Mouse (Mus musculus): Measurements from ENCODE around the gene Adgra3. TPM values are rescaled to one million over a fixed set of nuclear protein-coding genes. Genes with fewer than 3 reads are reported as not detected.

The Adgra3 gene
- under 1 TPM; 0.13 to 0.37 TPM for polyA plus RNA-seq (2017; shearing (Covaris generic))

DNA sequence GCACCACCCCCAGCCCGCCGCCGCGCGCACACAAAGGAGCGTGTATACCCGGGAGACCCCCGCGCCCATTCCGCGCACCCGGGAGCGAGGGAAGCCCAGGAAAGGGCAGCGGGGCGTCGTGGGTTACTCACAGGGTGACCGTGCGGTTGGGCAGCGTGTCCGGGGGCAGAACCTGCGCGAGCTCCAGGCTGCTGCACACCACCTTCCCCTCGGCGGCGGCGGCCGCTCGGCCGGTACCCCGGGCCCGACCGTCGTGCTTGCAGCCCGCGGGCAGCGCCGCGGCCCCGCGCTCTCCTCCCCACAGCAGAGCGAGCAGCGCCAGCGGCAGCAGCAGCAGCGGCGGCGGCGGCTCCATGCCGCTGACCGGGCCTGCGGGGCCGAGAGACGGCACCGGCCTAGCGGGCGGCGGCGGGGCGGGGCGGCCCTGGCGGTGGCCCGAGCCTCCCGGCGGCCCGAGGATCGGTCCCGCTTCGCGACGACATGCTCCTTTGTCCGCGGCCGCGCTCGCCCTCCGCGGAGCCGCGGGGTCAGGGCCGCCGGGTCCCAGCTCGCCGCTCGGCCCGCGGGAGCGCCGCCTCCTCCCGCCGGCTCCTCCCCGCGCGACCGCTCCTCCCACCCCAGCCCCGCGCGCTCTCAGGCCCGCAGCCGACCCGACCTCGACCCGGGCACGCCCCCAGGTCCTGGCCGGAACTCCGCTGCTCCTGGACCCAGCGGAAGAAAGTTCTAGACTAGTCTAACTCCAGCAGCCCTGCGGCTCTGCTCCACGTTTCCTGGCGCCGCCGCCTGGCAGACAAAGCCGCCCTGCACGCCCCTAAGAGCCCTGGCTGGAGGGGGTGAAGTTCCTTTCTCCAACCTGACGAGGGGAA is at the start of gene Adgra3:
TSS of gene Adgra3 (minus strand) at position 586 of the 866 bp plus-strand sequence.
- ATAC-seq, result no peak

GRCm38 (mm10) chr5:50083441-50083840 is 24.6 kb upstream of the Adgra3 start:
- ATAC-seq, result no peak

DNA sequence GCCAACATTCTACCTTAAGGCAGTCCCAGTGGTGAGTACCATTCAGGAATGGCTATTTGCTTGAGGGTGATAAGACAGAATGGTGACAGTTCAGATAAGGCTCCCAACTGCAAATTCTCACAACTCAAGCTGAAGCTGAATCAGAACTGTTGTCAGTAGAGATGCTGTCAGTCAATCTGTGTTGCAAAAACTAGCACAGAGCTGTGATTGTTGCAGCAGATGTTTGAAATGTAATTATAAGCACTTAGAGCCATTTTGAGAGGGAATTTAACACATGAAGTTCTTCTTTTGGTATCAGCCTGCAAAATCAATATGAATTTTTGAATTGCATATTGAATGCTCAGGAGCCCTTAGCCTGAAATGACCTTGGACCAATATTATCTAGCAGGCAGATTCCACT is 15.4 kb upstream of the Adgra3 start:
- ATAC-seq, result no peak

DNA sequence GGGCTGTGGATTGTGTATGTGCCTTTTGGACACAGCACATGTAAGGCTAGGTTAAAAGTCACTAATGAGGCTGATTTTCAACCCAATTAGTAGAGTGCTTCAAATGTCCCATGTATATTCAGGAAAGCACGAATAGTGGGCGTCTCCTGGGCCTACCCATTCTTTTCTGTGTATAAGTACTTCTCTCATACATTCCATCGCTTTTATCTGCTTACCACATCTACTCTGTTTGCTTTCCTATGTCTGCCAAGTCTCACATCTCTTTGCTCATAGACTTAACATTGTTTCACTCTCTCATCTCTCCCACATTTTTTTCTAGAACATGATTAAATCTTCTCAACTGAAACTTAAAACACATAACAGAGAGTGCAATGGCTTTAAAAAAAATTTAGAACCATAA is 5.4 kb upstream of the Adgra3 start:
- no peak for ATAC-seq

DNA sequence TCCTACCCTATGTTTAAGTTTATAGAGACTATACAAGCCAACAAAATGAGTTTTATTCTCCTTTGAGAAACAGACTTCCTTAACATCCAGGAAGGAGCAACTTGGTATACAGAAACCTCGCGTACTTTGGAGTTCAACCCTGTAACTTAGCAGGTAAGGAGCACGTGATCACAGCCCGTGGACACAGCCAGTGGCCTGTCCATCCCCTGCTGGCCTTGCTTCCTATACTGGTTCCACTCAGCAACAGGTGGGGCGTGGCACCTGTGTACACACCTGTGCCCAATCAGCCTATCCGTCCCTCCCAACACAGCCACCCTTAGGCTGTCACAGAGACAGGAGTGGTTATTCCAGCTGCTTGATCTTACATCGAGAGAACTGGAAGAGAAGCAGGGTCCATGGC is 780 bp upstream of the Adgra3 start:
- ATAC-seq, result no peak

DNA sequence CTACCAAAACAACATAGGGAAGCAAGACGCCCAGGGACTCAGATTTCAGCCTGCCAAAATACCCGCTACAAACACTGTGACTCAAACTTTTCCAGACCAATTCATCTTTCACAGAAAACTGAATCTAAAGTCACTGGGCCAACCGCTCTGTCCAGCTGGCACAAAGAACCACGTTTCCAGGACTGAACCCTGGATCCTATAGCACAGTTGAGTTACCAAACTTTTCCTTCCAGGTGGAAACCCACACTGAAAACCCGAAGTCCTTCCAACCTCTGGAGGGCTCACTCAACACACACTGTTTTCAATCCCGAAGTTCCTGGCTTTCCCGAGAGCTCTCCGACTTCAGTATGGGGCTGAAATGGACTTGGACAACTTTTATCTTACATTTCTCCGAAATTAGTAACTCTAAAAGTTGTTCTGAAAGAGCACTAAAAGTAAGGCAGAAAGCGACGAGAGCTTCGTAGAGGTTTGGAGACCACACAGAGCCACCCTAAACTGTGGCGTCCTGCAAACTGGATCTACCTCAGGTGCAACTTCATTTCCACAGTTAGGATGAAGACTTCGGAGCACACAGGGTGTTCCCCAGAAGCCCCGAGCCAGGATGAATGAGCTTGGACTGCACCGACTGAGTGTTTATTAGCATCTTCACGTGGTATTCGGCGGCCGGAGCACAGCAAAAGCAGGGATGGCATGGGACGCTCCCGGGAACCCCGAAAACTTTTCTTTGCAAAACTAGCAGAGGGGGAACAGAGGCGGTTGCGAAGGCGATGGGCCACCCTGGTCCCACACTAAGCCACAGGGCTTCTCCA is 990 bp downstream of the Adgra3 start:
- no peak for ATAC-seq

GRCm38 (mm10) chr5:50052456-50052855 is 6.3 kb downstream of the Adgra3 start:
- no peak for ATAC-seq

DNA sequence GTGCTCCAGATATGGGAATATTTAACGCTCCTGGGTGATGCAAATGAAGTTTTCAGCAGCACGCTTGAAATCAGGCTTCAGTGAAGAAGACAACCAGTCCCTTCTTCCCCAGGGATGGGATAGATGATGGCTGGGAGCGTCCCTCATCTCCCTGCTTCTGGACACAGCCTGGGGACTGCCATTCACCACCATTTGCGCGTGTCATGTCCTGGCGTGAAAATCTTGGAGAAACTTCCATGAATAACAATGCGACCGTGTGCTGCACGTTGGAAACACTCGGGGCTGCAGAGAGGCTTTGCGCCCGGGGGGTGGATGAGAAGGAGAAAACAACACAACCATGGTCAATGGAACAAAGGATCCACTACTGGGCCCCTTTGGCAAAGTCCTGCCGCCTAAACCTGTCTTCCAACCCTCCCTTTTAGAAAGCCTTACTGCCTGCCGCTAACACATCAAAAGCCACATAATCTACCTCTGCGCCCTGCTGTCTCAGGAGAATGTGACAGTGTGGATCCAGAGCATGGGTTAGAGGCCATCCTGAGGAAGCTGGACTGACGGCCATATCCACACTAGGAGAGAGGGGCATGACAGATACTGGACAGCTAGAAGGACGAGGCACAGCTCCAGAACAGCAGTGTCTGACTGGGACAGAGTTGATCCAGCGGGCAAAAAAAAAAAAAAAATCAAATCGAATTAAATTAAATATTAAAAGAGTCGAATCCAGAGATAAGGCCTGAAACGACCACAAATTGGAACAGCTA is 8.0 kb downstream of the Adgra3 start:
- ATAC-seq, result no peak

DNA sequence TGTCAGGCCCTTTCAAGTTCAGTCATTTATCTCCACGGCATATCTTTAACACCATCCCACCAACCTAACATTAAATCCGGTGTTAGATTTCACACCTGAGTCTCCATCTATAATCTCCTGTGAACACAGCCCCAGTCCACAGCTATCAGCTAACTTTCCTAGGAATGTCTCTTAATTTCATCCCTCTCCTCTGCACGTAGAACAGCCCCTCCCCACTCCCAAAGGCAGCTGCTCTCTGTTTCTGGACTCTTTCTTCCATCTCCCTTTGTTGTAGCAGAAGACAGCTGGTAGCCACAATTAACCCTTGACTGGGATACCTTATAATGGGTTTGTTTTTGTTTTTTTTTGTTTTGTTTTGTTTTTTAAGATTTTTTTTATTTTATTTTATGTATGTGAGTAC is 8.8 kb downstream of the Adgra3 start:
- no peak for ATAC-seq

DNA sequence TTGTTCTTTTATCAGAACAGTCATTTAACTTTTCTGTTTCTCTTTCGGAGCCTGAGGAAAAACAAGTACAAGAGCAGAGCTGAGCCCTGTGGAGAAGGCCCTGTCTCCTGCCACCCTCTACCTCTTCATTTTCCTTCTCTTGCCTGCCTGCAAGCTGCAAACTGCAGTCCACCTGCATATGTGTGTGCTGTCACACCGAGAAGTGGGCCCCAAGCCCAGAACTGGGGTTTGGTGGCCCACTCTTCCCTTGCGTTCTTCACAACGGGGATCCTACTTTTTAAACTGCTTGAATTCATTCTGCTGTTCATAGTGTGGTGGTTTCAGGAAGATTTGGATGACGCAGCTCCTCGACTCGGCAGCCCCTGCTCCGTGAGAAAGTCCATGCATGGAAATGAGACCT is 9.3 kb downstream of the Adgra3 start:
- no peak for ATAC-seq

GRCm38 (mm10) chr5:50048960-50049359 is 9.8 kb downstream of the Adgra3 start:
- no peak for ATAC-seq

DNA sequence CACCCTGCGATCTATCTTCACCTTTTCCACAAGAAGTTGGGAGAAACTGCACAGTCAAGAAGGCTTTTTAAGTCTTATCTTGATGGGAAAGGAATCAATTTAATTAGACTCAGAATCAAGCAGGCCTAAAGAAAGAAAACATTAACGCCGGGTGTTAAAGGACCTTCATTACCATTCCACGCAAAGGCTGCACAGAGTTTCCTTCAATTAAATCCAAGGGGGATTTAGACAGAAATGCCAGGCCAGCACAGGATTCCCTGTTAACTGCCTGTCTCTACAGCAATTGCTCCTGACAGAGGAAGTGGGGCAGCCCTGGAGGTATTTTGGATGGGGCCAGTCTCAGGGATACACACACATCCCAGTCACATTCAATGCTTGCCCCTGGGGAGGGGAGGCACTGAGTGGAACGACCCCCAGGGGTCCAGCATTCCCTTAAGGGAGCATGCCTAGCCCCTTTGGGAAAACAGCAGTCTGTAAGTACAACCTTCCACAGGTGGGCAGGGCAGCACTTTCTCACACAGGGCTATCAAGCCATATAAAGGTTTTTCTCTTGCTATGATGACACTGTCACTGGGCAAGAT is 10.4 kb downstream of the Adgra3 start:
- no peak for ATAC-seq

DNA sequence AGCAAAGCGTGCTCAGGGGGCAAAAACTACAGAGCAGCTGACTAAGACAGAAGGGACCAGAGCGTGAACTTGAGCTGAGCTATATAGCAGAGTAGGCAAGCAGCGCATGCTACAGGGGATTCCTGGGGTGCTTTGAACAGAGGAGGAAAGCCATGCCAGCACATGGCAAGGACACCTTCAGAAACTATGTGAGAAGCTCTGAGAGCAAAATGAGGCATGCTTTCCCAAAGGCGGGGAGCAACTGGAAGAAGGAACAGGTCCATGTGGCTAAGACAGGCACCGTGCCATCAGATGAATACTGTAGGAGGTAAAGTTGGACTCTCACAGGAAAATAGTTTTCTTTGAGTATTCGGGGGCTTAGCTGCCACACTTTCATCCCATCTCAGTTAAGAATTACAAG is 13.6 kb downstream of the Adgra3 start:
- no peak for ATAC-seq

DNA sequence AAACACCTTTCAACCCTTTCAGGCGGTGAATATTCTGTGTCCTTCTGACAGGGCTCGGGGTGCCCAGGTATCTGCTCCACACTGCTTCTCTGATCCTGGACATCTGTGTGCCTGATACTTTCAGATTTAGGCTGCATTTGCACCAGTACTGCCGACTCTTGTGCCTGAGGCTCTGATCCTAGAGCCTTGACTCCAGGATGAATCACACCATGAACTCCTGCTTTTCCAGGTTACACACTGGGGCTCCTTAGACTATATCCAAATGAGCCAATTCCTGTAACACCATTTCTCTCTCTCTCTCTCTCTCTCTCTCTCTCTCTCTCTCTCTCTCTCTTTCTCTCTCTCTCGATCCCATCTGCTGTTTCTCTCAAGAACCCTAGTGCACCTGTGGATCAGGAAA is 15.1 kb downstream of the Adgra3 start:
- ATAC-seq, result no peak

DNA sequence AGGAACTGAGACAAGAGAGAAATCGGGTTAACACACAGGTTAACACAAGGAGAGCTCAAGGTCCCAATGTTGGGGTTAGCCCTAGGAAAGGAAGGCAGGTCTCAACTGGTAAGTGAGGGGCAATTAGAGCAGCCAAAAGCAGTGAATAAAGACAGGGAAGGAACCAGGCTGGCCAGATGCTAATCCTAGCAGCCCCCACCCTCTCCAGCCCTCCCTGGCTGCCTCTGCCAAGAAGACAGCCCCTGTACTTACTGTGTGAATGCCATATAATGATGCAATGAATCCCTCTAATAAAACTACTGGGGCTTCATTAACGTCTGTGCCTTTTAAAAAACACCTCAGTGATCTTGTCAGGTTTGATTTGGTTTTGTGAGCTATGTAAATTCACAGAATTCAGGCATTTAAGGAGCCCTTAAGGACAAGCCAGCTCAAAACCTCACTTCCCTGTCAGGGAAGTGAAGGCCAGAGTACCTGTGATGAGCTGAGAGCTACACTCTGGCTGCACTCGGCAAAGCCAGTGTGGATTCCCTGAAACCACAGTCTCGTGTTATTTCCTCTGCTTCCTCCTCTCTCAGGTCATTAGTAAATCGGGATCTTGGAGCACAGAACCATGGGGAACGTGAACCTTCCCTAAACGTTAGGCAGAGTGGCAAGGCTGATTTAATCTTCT is 16.4 kb downstream of the Adgra3 start:
- no peak for ATAC-seq

DNA sequence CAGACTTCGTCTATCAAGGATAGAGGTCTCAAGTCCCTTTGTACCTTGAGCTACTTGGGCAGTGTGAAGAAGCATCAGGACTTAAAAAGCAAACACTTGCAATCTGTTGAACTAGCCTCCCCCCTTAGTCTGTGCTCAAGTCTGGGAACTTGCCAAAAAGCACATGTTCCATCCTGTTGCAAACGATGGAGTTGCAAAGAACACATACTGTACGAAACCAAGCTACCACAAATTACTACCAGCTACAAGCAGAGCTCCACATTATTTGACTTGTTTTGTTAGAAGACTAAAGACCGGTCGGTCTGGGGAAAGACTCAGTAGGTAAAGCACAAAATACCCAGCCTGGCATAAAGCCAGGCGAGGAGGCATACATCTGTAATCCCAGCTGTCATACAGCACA is 19.3 kb downstream of the Adgra3 start:
- ATAC-seq, result no peak

- no peak for ATAC-seq
Measured at GRCm38 (mm10) chr5:50037666-50038065, 21.1 kb downstream of the Adgra3 start.

GRCm38 (mm10) chr5:50034900-50035514 is 23.8 kb downstream of the Adgra3 start:
- no peak for ATAC-seq

DNA sequence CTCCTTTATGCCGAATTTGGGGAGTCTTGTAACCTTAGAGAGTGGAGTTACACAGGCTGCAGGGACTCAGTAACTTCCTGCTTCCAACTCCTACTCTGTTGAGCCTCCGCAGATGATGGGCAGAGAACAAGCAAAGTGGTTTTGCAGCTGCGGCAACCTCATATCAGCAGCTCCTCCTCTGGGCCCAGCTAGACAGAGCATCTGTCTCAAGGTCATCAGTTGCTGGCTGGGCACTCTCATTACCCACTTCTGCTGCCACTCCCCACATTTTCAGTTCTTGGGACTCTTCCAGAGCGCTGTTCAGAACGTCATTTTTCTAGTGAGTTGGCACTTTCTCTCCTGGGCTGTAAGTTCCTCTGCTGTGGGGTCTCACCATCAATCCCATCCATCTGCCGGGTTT is 24.6 kb downstream of the Adgra3 start:
- ATAC-seq, result no peak

- no peak for ATAC-seq
Measured at GRCm38 (mm10) chr5:50033660-50034059, 25.1 kb downstream of the Adgra3 start.

- no peak for ATAC-seq
Measured at GRCm38 (mm10) chr5:50032332-50032731, 26.5 kb downstream of the Adgra3 start.
